In genomic region chr8:81005114-81005513, GRCm38 (mm10) we compare ENCODE assay signal across 22 mouse cellular contexts. TPM values are rescaled to one million over a fixed set of nuclear protein-coding genes. Genes with fewer than 3 reads are reported as not detected.
DNase-seq lines count a peak whose midpoint lies in the region; ATAC-seq and TF ChIP-seq lines count a peak whose summit lies in the region.
"Had no signal": no experiment of that assay in that cellular context is flagged by ENCODE, and none has a peak within 500 bp of the region (broad histone marks: within the 10 kb centered on the region; RNA-seq: fewer than 3 reads in every experiment).

No protein-coding gene starts in this region.

- no peak overlapping the region for H3K4me2 ChIP-seq in heart, postnatal 0 days (ENCODE audit: low read depth, low read length)
- H3K4me2 ChIP-seq: forebrain, embryonic 13.5 days; heart, embryonic 11.5 days; hindbrain, embryonic 14.5 days had no signal

- no peaks in the 10 kb centered on the region for H3K4me1 ChIP-seq in heart, adult 2 months (ENCODE audit: control insufficient read depth, insufficient read depth, low read length)
- 0 out of 2 replicates have a peak, but pooled peaks cover under 1% of the 10 kb centered on the region for H3K4me1 ChIP-seq in heart, postnatal 0 days (ENCODE audit: control insufficient read depth, insufficient read depth)
- H3K4me1 ChIP-seq: forebrain, embryonic 10.5 days; forebrain, embryonic 13.5 days had no signal

- peak overlapping the region; percentile 44 for H3K27ac ChIP-seq in heart, adult 2 months
- H3K27ac ChIP-seq in heart, postnatal 0 days (ENCODE audit: low read depth) = 0 out of 2 replicates have a peak overlapping the region, but pooled peaks have one; percentile 6
- H3K27ac ChIP-seq: forebrain, embryonic 10.5 days; forebrain, embryonic 13.5 days; hindbrain, embryonic 14.5 days had no signal

- TF ChIP-seq EP300 in heart, adult 2 months (IDR thresholded peaks at IDR 0.05; ENCODE audit: insufficient read depth, low read depth, low read length) = no peak
- TF ChIP-seq EP300 in heart, postnatal 0 days (IDR thresholded peaks at IDR 0.05; ENCODE audit: low read depth) = no peak

- no peaks in the 10 kb centered on the region for H3K9me3 ChIP-seq in heart, postnatal 0 days (replicated peaks; ENCODE audit: control insufficient read depth, low read length)
- H3K9me3 ChIP-seq: forebrain, embryonic 10.5 days; forebrain, embryonic 13.5 days; G1E had no signal

- TF ChIP-seq CTCF in heart, adult 2 months (IDR thresholded peaks at IDR 0.05) = no peak
- TF ChIP-seq CTCF in heart, postnatal 0 days (IDR thresholded peaks at IDR 0.05; ENCODE audit: low read depth) = no peak

- no peak for ATAC-seq in heart, postnatal 0 days (ENCODE audit: insufficient read depth, low read depth)
- ATAC-seq: forebrain, embryonic 13.5 days; forebrain, embryonic 16.5 days; intestine, postnatal 0 days; Patski had no signal

- peaks cover 4% of the 10 kb centered on the region for H3K79me2 ChIP-seq in heart, adult 2 months (replicated peaks; ENCODE audit: control insufficient read depth, insufficient read depth, low read length)

- intact Hi-C loops in heart, adult 2 months (cut with DNase I) = no loop called here
- intact Hi-C loops in heart, postnatal 36 days (cut with DNase I) = no loop called here
- intact Hi-C loops in heart, postnatal 10 days (cut with DNase I) = no loop called here

- 38% methylated on average over 1 of the region's 1 CpGs for WGBS in heart, adult 2 months
- WGBS in heart, postnatal 0 days = 34% methylated on average over 1 of the region's 1 CpGs

- no peak overlapping the region for H3K9ac ChIP-seq in heart, adult 2 months (ENCODE audit: low read depth, low read length)
- H3K9ac ChIP-seq in heart, postnatal 0 days (replicated peaks; ENCODE audit: low read depth, low read length) = no peak overlapping the region
- H3K9ac ChIP-seq: forebrain, embryonic 13.5 days; hindbrain, embryonic 14.5 days had no signal

- DNase-seq in heart, adult 2 months = no peak
- DNase-seq in heart, postnatal 36 days = no peak
- no peak for DNase-seq in heart, postnatal 0 days (ENCODE audit: low spot score)
- no peak for DNase-seq in heart, postnatal 10 days
- DNase-seq in naive thymus-derived CD4-positive, alpha-beta T cell, adult 2 months (ENCODE audit: low read depth) = peak; percentile 4
- DNase-seq in right cerebral cortex, postnatal 10 days (ENCODE audit: low spot score in 2 of 2) = no peak
- DNase-seq: adrenal gland, postnatal 10 days; adrenal gland, postnatal 36 days; cerebellum, adult 18-20 months; cerebellum, adult 9-10 months; cerebellum, postnatal 14 days; gastrocnemius, postnatal 10 days; heart, postnatal 4 days; kidney, adult 2 months had no signal

- no peaks in the 10 kb centered on the region for H3K27me3 ChIP-seq in heart, adult 2 months (ENCODE audit: control insufficient read depth, insufficient read depth, low read length)
- no peaks in the 10 kb centered on the region for H3K27me3 ChIP-seq in heart, postnatal 0 days (ENCODE audit: control insufficient read depth, insufficient read depth, low read length)
- H3K27me3 ChIP-seq: forebrain, embryonic 13.5 days; Patski had no signal

- peaks cover 16% of the 10 kb centered on the region for H3K36me3 ChIP-seq in heart, adult 2 months (ENCODE audit: control insufficient read depth, insufficient read depth, low read length)
- H3K36me3 ChIP-seq in heart, postnatal 0 days (replicated peaks; ENCODE audit: control insufficient read depth, insufficient read depth, low read length) = peaks cover 62% of the 10 kb centered on the region

- H3K4me3 ChIP-seq in heart, adult 2 months = no peak overlapping the region
- no peak overlapping the region for H3K4me3 ChIP-seq in heart, postnatal 0 days (ENCODE audit: low read depth, low read length)
- H3K4me3 ChIP-seq: forebrain, embryonic 10.5 days; forebrain, embryonic 13.5 days had no signal

- no peak for TF ChIP-seq POLR2A in heart, adult 2 months (IDR thresholded peaks at IDR 0.05; ENCODE audit: insufficient read depth, low read depth, low read length)

RNA-seq across cellular contexts. Expression of gene Usp38, which starts 9.6 kb away (rescaled TPM):
- 10 to 100 TPM; 17.7 to 18.9 TPM for total RNA-seq in heart, adult 2 months (2021)
- polyA plus RNA-seq in heart, adult 2 months (2012; rRNA removed) = 5.1 and 7.8 TPM in 2 replicates
- 10 to 100 TPM; 17.4 to 20.8 TPM for total RNA-seq in heart, postnatal 36 days (2021)
- 32.0 and 33.5 TPM in 2 replicates for total RNA-seq in heart, postnatal 0 days (2014; rRNA removed; ENCODE audit: low replicate concordance)
- 9.2 and 11.1 TPM in 2 replicates for polyA plus RNA-seq in heart, postnatal 0 days (2015; fragmentation: Nextera tagmentation; extraction: Ambion mirVana)
- total RNA-seq in heart, postnatal 10 days (2021) = 10 to 100 TPM; 22.3 to 23.3 TPM
